Mouse (Mus musculus) hindbrain, embryonic 12.5 days (tissue): Measurements from ENCODE around the gene Smim20. TPM values are rescaled to one million over a fixed set of nuclear protein-coding genes. Genes with fewer than 3 reads are reported as not detected.

Experiments used
- ATAC-seq: fragments of 200-750 bp; cut with Nextera tagmentation; 2 replicates; pipeline ENCODE4 v1.8.0; 2017; ENCODE audit warnings: moderate TSS enrichment; ENCODE audit not compliant: low FRiP score
- H3K27ac ChIP-seq: fragments of 300-500 bp; sonication (generic); 2 replicates; pipeline ENCODE4 v1.5.1; 2016; ENCODE audit warnings: mild to moderate bottlenecking
- H3K27me3 ChIP-seq: fragments of 300-500 bp; sonication (generic); 2 replicates; pipeline ENCODE4 v1.6.1; 2016; ENCODE audit warnings: mild to moderate bottlenecking
- H3K36me3 ChIP-seq: fragments of 300-500 bp; sonication (generic); 2 replicates; pipeline ENCODE4 v1.6.1; 2016; ENCODE audit warnings: mild to moderate bottlenecking
- H3K4me1 ChIP-seq: fragments of 300-500 bp; sonication (generic); 2 replicates; pipeline ENCODE4 v1.6.1; 2016
- H3K4me2 ChIP-seq: fragments of 300-500 bp; sonication (generic); replicated peaks from 2 replicates; pipeline ENCODE4 v1.6.1; 2016; ENCODE audit warnings: mild to moderate bottlenecking
- H3K4me3 ChIP-seq: fragments of 300-500 bp; sonication (generic); 2 replicates; pipeline ENCODE4 v1.5.1; 2016; ENCODE audit warnings: mild to moderate bottlenecking
- H3K9ac ChIP-seq: fragments of 300-500 bp; sonication (generic); 2 replicates; pipeline ENCODE4 v1.6.1; 2016; ENCODE audit warnings: mild to moderate bottlenecking, moderate library complexity
- H3K9me3 ChIP-seq: fragments of 300-500 bp; sonication (generic); replicated peaks from 2 replicates; pipeline ENCODE4 v1.6.1; 2016; ENCODE audit warnings: mild to moderate bottlenecking
- WGBS: fragments of 180-500 bp; shearing (Covaris S2); methylation state at CpG from one replicate; pipeline ENCODE4 v1.1.7; 2016; 5-methylcytosine and 5-hydroxymethylcytosine counted together
- polyA plus RNA-seq: library from polyadenylated mRNA; unstranded; fragments of >200 nt; fragmentation: Nextera tagmentation; extraction: Ambion mirVana; gene quantifications from 2 replicates; pipeline ENCODE4 v1.2.1, GENCODE M21; 2016

Gene Smim20
- polyA plus RNA-seq, 1 experiment from 2014 or later = 63.0 TPM

GRCm38 (mm10) chr5:53269799-53270198 lies 2.9 kb downstream of the Smim20 start:
- no peak overlapping the region for H3K4me2 ChIP-seq
- no peak overlapping the region for H3K27ac ChIP-seq
- H3K4me1 ChIP-seq = peaks cover 16% of the 10 kb centered on the region
- H3K9ac ChIP-seq = no peak overlapping the region
- ATAC-seq = no peak
- no peaks in the 10 kb centered on the region for H3K9me3 ChIP-seq
- H3K4me3 ChIP-seq = no peak overlapping the region
- no peaks in the 10 kb centered on the region for H3K36me3 ChIP-seq
- H3K27me3 ChIP-seq = no peaks in the 10 kb centered on the region
- whole genome bisulfite sequencing = 91% methylated on average over 5 of the region's 5 CpGs

GRCm38 (mm10) chr5:53270947-53271711 lies 4.2 kb downstream of the Smim20 start:
- Histone ChIP-seq H3K27me3 (no peaks in the 10 kb centered on the region), H3K27ac (no peak overlapping the region), H3K4me3 (no peak overlapping the region), H3K36me3 (no peaks in the 10 kb centered on the region), H3K4me1 (peaks cover 22% of the 10 kb centered on the region), H3K4me2 (no peak overlapping the region), H3K9me3 (no peaks in the 10 kb centered on the region), H3K9ac (no peak overlapping the region)
- ATAC-seq = no peak
- WGBS = 93% methylated on average over 13 of the region's 13 CpGs

- Histone ChIP-seq H3K27ac (no peak overlapping the region), H3K4me1 (peaks cover 18% of the 10 kb centered on the region), H3K9ac (no peak overlapping the region), H3K36me3 (no peaks in the 10 kb centered on the region), H3K4me3 (no peak overlapping the region), H3K4me2 (no peak overlapping the region), H3K9me3 (no peaks in the 10 kb centered on the region), H3K27me3 (no peaks in the 10 kb centered on the region)
- WGBS = 90% methylated on average over 4 of the region's 4 CpGs
- no peak for ATAC-seq
Observed at GRCm38 (mm10) chr5:53272626-53273025, 5.7 kb downstream of the Smim20 start.

DNA sequence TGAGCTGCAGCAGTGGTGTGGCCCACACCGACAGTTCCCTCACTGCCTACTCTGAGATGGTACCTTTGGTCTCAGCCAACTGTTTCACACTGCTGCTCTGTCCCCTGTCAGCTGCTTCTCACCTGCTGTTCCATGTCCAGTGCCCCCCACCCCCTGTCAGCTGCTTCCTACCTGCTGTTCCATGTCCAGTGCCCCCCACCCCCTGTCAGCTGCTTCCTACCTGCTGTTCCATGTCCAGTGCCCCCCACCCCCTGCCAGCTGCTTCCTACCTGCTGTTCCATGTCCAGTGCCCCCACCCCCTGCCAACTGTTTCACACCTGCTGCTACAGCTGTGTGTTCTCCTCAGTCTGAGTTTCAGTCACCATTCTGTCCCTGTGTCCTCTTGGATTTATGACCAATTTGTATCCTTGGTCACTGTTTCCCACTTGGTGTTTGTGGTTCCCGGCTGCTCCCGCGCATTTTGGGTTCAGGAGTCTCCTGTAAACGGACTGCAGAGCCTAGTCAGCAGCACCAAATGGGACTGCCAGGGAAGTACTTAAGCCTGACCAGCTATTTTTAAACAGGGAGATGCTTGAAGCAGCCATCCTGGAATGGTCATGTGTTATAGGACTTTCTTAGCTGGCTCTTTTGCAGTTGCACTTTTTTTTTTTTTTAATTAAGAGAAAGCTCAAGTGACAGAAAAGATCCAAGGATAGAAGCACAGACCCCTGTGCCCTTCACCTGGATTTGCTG lies 7.0 kb downstream of the Smim20 start:
- 89% methylated on average over 5 of the region's 5 CpGs for WGBS
- Histone ChIP-seq H3K9me3 (no peaks in the 10 kb centered on the region), H3K36me3 (peaks cover 5% of the 10 kb centered on the region; the same call in 1 of the 2 replicates), H3K4me2 (no peak overlapping the region), H3K4me1 (peaks cover 13% of the 10 kb centered on the region), H3K4me3 (no peak overlapping the region), H3K27ac (no peak overlapping the region), H3K27me3 (no peaks in the 10 kb centered on the region), H3K9ac (no peak overlapping the region)
- ATAC-seq = no peak

- H3K27me3 ChIP-seq = no peaks in the 10 kb centered on the region
- no peak overlapping the region for H3K4me3 ChIP-seq
- H3K9me3 ChIP-seq = no peaks in the 10 kb centered on the region
- 40% methylated on average over 5 of the region's 5 CpGs for WGBS
- H3K9ac ChIP-seq = no peak overlapping the region
- no peak overlapping the region for H3K27ac ChIP-seq
- H3K36me3 ChIP-seq = peaks cover 5% of the 10 kb centered on the region; the same call in 1 of the 2 replicates
- no peak overlapping the region for H3K4me2 ChIP-seq
- no peak for ATAC-seq
- H3K4me1 ChIP-seq = peaks cover 13% of the 10 kb centered on the region
Observed at GRCm38 (mm10) chr5:53274811-53275355, 8.0 kb downstream of the Smim20 start.

DNA sequence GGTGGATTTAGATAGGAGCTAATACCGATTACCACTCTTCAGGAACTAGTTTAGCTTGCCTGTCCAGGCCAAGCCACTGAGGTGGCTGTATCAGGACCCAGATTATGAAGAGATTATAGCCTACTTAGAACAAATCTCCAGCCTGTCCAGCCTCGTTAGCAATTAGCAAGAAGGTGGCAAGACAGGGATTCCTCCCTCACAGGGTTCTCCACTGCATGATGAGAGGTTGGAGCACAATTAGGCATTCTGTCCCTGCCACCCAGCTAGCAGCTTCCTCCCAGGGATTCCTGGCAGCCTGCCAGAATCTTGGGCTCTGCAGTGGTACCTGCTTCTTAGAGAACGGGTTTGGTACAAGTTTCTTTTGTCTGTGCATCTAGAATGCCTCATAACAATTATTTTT lies 8.5 kb downstream of the Smim20 start:
- Histone ChIP-seq H3K4me2 (no peak overlapping the region), H3K9me3 (no peaks in the 10 kb centered on the region), H3K36me3 (peaks cover 5% of the 10 kb centered on the region; the same call in 1 of the 2 replicates), H3K9ac (no peak overlapping the region), H3K4me3 (no peak overlapping the region), H3K27ac (no peak overlapping the region), H3K27me3 (no peaks in the 10 kb centered on the region), H3K4me1 (peaks cover 13% of the 10 kb centered on the region)
- ATAC-seq = peak; percentile 9; the same call in 1 of the 2 replicates
- WGBS = 56% methylated on average over 3 of the region's 3 CpGs

DNA sequence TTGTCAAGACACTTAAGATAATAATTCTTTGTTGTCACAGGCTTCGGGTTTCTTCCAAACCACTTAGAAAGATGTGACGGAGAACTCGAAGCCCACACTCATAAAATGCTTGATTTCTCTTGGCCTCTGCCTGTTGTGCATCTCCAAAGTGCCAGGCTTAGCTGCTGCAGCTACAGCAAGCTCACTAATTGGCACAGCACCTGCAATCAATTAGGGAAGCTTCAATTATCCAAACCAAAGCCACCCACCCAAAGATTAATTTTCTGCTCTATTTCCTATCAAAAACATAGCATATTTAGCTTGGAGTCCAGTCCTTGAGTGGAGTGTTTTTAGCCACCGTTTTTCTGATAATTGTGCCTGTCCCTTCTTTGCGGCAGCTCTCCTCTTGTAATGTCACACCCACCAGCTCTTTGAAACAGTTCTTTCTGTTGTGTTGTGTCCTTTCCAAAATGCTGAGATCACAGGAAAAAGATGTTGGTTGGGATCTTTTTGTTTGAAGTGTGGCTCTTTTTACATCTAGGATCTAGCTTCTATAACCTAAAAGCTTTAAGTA lies 9.7 kb downstream of the Smim20 start:
- Histone ChIP-seq H3K4me2 (no peak overlapping the region), H3K27ac (no peak overlapping the region), H3K27me3 (no peaks in the 10 kb centered on the region), H3K36me3 (peaks cover 5% of the 10 kb centered on the region; the same call in 1 of the 2 replicates), H3K9me3 (no peaks in the 10 kb centered on the region), H3K9ac (no peak overlapping the region), H3K4me1 (peaks cover 13% of the 10 kb centered on the region), H3K4me3 (no peak overlapping the region)
- no peak for ATAC-seq
- WGBS = 67% methylated on average over 5 of the region's 5 CpGs

- 0 out of 2 replicates have a peak, but pooled peaks have one; percentile 39 for ATAC-seq
- Histone ChIP-seq H3K9me3 (no peaks in the 10 kb centered on the region), H3K27me3 (no peaks in the 10 kb centered on the region), H3K4me1 (peaks cover 13% of the 10 kb centered on the region), H3K36me3 (peaks cover 5% of the 10 kb centered on the region; the same call in 1 of the 2 replicates), H3K27ac (no peak overlapping the region), H3K4me3 (no peak overlapping the region), H3K9ac (no peak overlapping the region), H3K4me2 (no peak overlapping the region)
- 53% methylated on average over 4 of the region's 4 CpGs for WGBS
Observed at GRCm38 (mm10) chr5:53277716-53278263, 10.9 kb downstream of the Smim20 start.

GRCm38 (mm10) chr5:53279216-53279813 lies 12.4 kb downstream of the Smim20 start:
- WGBS = 83% methylated on average over 12 of the region's 12 CpGs
- H3K9ac ChIP-seq = no peak overlapping the region
- no peak for ATAC-seq
- H3K27ac ChIP-seq = no peak overlapping the region
- no peaks in the 10 kb centered on the region for H3K9me3 ChIP-seq
- H3K4me2 ChIP-seq = no peak overlapping the region
- H3K27me3 ChIP-seq = no peaks in the 10 kb centered on the region
- no peak overlapping the region for H3K4me3 ChIP-seq
- peaks cover 13% of the 10 kb centered on the region for H3K4me1 ChIP-seq
- peaks cover 5% of the 10 kb centered on the region; the same call in 1 of the 2 replicates for H3K36me3 ChIP-seq

- Histone ChIP-seq H3K27ac (no peak overlapping the region), H3K4me3 (no peak overlapping the region), H3K4me2 (no peak overlapping the region), H3K9me3 (no peaks in the 10 kb centered on the region), H3K27me3 (no peaks in the 10 kb centered on the region), H3K9ac (no peak overlapping the region), H3K36me3 (peaks cover 5% of the 10 kb centered on the region; the same call in 1 of the 2 replicates), H3K4me1 (peaks cover 6% of the 10 kb centered on the region; the same call in 1 of the 2 replicates)
- no peak for ATAC-seq
- 84% methylated on average over 4 of the region's 4 CpGs for WGBS
Observed at GRCm38 (mm10) chr5:53282487-53282886, 15.6 kb downstream of the Smim20 start.

GRCm38 (mm10) chr5:53286406-53286805 lies 19.5 kb downstream of the Smim20 start:
- no peak overlapping the region for H3K4me2 ChIP-seq
- 89% methylated on average over 2 of the region's 2 CpGs for WGBS

More at GRCm38 (mm10) chr5:53286406-53286805, 19.5 kb downstream of the Smim20 start:
- no peak overlapping the region for H3K4me3 ChIP-seq
- no peak overlapping the region for H3K27ac ChIP-seq
- 0 out of 2 replicates have a peak, but pooled peaks cover 10% of the 10 kb centered on the region for H3K4me1 ChIP-seq
- H3K36me3 ChIP-seq = no peaks in the 10 kb centered on the region
- no peaks in the 10 kb centered on the region; the same call in 1 of the 2 replicates for H3K27me3 ChIP-seq
- H3K9ac ChIP-seq = no peak overlapping the region
- no peaks in the 10 kb centered on the region for H3K9me3 ChIP-seq
- ATAC-seq = no peak
